Mouse (Mus musculus): ENCODE data around the gene Serpinb9. TPM values are rescaled to one million over a fixed set of nuclear protein-coding genes. Genes with fewer than 3 reads are reported as not detected.
A peak's percentile ranks its signal among the peaks of the same experiment; 100 is the strongest.

The Serpinb9 gene
- polyA plus RNA-seq, 1 experiment: 11.4 TPM

DNA sequence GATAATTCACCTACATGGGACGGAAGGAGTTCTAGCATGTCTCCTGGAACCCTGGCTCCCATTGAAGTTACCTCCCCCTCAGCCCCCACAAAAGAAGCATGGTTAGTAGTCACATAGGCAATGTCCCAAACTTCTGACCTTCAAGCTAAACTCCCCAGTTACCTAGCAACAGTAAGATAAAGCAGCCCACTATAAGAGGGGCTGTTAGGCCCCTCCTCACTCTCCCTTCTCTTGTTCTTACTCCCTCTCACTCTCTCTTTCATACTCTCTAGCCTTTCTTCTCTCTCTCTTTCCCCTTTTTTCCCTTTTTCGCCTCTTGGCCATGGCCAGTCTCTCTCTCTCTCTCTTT lies 9.2 kb upstream of the Serpinb9 start:
- TF ChIP-seq CTCF (IDR thresholded peaks at IDR 0.05; ENCODE audit: borderline replicate concordance, control insufficient read depth, extremely low read depth, insufficient read depth, low read length, poor library complexity) (no peak), POLR2A (IDR thresholded peaks at IDR 0.05; ENCODE audit: control insufficient read depth, extremely low read depth, insufficient read depth, low read length, poor library complexity) (no peak)
- Histone ChIP-seq H3K36me3 (ENCODE audit: control insufficient read depth, insufficient read depth, low read length) (no peaks in the 10 kb centered on the region), H3K27ac (ENCODE audit: control insufficient read depth, insufficient read depth, low read length) (no peak overlapping the region), H3K4me3 (ENCODE audit: control insufficient read depth, insufficient read depth, low read length) (no peak overlapping the region), H3K27me3 (ENCODE audit: control insufficient read depth, insufficient read depth, low read length) (no peaks in the 10 kb centered on the region), H3K4me1 (replicated peaks; ENCODE audit: control insufficient read depth, insufficient read depth, low read length) (peaks cover 4% of the 10 kb centered on the region)
- WGBS: 96% methylated on average over 2 of the region's 2 CpGs
- DNase-seq: no peak

- WGBS: 92% methylated on average over 4 of the region's 4 CpGs
- no peaks in the 10 kb centered on the region for H3K27me3 ChIP-seq (ENCODE audit: control insufficient read depth, insufficient read depth, low read length)
- H3K36me3 ChIP-seq (ENCODE audit: control insufficient read depth, insufficient read depth, low read length): no peaks in the 10 kb centered on the region
- peaks cover 4% of the 10 kb centered on the region for H3K4me1 ChIP-seq (replicated peaks; ENCODE audit: control insufficient read depth, insufficient read depth, low read length)
- H3K4me3 ChIP-seq (ENCODE audit: control insufficient read depth, insufficient read depth, low read length): no peak overlapping the region
- TF ChIP-seq CTCF (IDR thresholded peaks at IDR 0.05; ENCODE audit: borderline replicate concordance, control insufficient read depth, extremely low read depth, insufficient read depth, low read length, poor library complexity): no peak
- no peak for TF ChIP-seq POLR2A (IDR thresholded peaks at IDR 0.05; ENCODE audit: control insufficient read depth, extremely low read depth, insufficient read depth, low read length, poor library complexity)
- H3K27ac ChIP-seq (ENCODE audit: control insufficient read depth, insufficient read depth, low read length): no peak overlapping the region
- DNase-seq: no peak
Observed at GRCm38 (mm10) chr13:32995051-32995450, 8.0 kb upstream of the Serpinb9 start.

DNA sequence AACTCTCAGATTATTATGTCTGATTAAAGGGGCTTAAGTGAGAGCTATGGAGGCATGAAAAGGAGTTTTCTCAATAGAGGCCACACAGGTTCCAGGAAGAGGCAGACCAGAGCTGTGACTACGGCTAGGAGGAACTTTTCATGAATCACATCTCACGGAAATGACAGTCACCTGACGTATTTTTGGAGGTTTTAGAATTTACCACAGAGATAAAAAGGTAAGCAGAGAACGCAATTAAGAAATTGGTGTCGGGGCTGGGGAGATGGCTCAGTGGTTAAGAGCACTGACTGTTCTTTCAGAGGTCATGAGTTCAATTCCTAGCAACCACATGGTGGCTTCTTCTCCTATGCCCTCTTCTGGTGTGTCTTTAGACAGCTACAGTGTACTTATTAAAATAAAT lies 1.7 kb upstream of the Serpinb9 start:
- DNase-seq: no peak
- Histone ChIP-seq H3K36me3 (ENCODE audit: control insufficient read depth, insufficient read depth, low read length) (no peaks in the 10 kb centered on the region), H3K27ac (ENCODE audit: control insufficient read depth, insufficient read depth, low read length) (no peak overlapping the region), H3K4me3 (ENCODE audit: control insufficient read depth, insufficient read depth, low read length) (no peak overlapping the region), H3K4me1 (replicated peaks; ENCODE audit: control insufficient read depth, insufficient read depth, low read length) (peaks cover 5% of the 10 kb centered on the region), H3K27me3 (ENCODE audit: control insufficient read depth, insufficient read depth, low read length) (no peaks in the 10 kb centered on the region)
- 36% methylated on average over 5 of the region's 5 CpGs for WGBS
- TF ChIP-seq POLR2A (IDR thresholded peaks at IDR 0.05; ENCODE audit: control insufficient read depth, extremely low read depth, insufficient read depth, low read length, poor library complexity): no peak
- no peak for TF ChIP-seq CTCF (IDR thresholded peaks at IDR 0.05; ENCODE audit: borderline replicate concordance, control insufficient read depth, extremely low read depth, insufficient read depth, low read length, poor library complexity)

GRCm38 (mm10) chr13:33003523-33004413 lies 718 bp downstream of the Serpinb9 start:
- peak overlapping the region; percentile 80 for H3K27ac ChIP-seq (ENCODE audit: control insufficient read depth, insufficient read depth, low read length)
- no peak for TF ChIP-seq POLR2A (IDR thresholded peaks at IDR 0.05; ENCODE audit: control insufficient read depth, extremely low read depth, insufficient read depth, low read length, poor library complexity)
- no peak for TF ChIP-seq CTCF (IDR thresholded peaks at IDR 0.05; ENCODE audit: borderline replicate concordance, control insufficient read depth, extremely low read depth, insufficient read depth, low read length, poor library complexity)

DNA sequence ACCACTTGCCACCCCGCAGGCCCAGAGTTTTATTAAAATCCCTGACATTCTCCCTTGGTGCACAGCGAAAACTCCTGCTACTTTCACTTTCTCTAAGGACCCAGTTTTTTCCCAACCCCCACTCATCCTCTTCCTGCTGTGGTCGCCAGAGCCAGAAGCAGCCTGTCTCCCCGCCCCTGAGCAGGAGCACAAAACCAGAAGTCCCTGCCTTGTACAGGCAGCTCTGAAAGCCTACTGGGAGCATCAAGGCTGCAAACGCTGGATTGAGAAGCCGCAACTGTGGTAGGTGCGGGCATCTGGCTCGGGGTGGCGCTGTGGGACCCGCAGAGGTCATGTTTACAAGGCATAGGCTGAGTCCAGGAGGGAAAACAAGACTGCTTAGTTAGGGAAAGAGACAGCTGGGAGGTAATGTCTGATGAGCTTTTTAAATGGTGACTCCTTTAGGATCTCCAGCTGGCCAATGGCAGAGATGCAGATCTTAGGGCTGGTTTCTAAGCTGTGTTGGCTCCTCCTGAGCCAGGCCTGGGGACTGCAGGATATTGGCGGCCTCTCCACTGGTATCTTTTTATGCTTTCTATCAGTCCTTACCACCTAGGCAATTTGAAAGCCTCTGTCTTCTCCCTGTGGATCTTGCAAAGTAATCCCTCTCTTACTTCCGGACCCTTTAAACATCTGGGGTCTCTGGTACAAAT lies 1.5 kb downstream of the Serpinb9 start:
- Histone ChIP-seq H3K4me1 (replicated peaks; ENCODE audit: control insufficient read depth, insufficient read depth, low read length) (peaks cover 5% of the 10 kb centered on the region), H3K27ac (ENCODE audit: control insufficient read depth, insufficient read depth, low read length) (peak overlapping the region; percentile 80), H3K36me3 (ENCODE audit: control insufficient read depth, insufficient read depth, low read length) (0 out of 2 replicates have a peak, but pooled peaks cover 6% of the 10 kb centered on the region), H3K27me3 (ENCODE audit: control insufficient read depth, insufficient read depth, low read length) (no peaks in the 10 kb centered on the region), H3K4me3 (ENCODE audit: control insufficient read depth, insufficient read depth, low read length) (peak overlapping the region; percentile 40)
- TF ChIP-seq POLR2A (IDR thresholded peaks at IDR 0.05; ENCODE audit: control insufficient read depth, extremely low read depth, insufficient read depth, low read length, poor library complexity): 0 out of 2 replicates have a peak, but pooled peaks have one; percentile 39
- TF ChIP-seq CTCF (IDR thresholded peaks at IDR 0.05; ENCODE audit: borderline replicate concordance, control insufficient read depth, extremely low read depth, insufficient read depth, low read length, poor library complexity): peak; percentile 76; the same call in 1 of the 2 replicates
- DNase-seq: peak; percentile 80
- 9% methylated on average over 12 of the region's 12 CpGs for WGBS

More at GRCm38 (mm10) chr13:33003523-33004413, 718 bp downstream of the Serpinb9 start:
- Histone ChIP-seq H3K4me3 (ENCODE audit: control insufficient read depth, insufficient read depth, low read length) (peak overlapping the region; percentile 40), H3K4me1 (replicated peaks; ENCODE audit: control insufficient read depth, insufficient read depth, low read length) (peaks cover 5% of the 10 kb centered on the region), H3K36me3 (ENCODE audit: control insufficient read depth, insufficient read depth, low read length) (0 out of 2 replicates have a peak, but pooled peaks cover 2% of the 10 kb centered on the region), H3K27me3 (ENCODE audit: control insufficient read depth, insufficient read depth, low read length) (no peaks in the 10 kb centered on the region)
- DNase-seq: peak; percentile 6
- 16% methylated on average over 9 of the region's 9 CpGs for WGBS

DNA sequence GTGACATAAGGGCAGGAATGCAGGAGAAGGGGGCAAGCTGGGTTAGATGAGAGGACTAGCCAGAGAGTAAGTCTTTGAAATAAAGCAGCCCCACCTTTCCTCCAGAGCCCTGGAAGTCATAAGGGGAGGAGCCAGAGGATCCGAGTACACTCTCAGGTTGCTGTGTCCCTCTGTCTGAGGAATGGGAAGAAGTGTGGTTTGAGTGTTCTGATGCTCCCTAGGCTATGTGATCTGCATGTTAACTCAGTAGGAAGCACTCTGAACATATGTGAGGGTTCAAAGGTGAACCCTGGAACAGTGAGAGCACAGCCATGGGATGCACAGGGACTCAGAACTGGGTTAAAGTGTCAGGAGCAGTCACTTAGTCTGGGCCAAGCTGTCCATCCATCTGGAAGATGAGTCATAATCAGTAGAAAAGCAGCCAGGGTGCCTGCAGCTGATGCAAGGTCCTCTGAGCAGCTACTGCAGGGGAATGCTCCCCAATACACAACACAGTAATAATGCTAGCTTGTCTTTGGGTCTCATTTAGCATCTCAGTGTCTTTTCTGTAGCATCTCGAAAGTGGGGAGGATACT lies 2.5 kb downstream of the Serpinb9 start:
- WGBS: 73% methylated on average over 2 of the region's 2 CpGs
- Histone ChIP-seq H3K4me1 (replicated peaks; ENCODE audit: control insufficient read depth, insufficient read depth, low read length) (peaks cover 5% of the 10 kb centered on the region), H3K4me3 (ENCODE audit: control insufficient read depth, insufficient read depth, low read length) (no peak overlapping the region), H3K27me3 (ENCODE audit: control insufficient read depth, insufficient read depth, low read length) (no peaks in the 10 kb centered on the region), H3K36me3 (ENCODE audit: control insufficient read depth, insufficient read depth, low read length) (0 out of 2 replicates have a peak, but pooled peaks cover 6% of the 10 kb centered on the region), H3K27ac (ENCODE audit: control insufficient read depth, insufficient read depth, low read length) (no peak overlapping the region)
- TF ChIP-seq CTCF (IDR thresholded peaks at IDR 0.05; ENCODE audit: borderline replicate concordance, control insufficient read depth, extremely low read depth, insufficient read depth, low read length, poor library complexity) (no peak), POLR2A (IDR thresholded peaks at IDR 0.05; ENCODE audit: control insufficient read depth, extremely low read depth, insufficient read depth, low read length, poor library complexity) (no peak)
- no peak for DNase-seq
